Mouse (Mus musculus): Measurements from ENCODE around the gene Gpsm3. TPM values are rescaled to one million over a fixed set of nuclear protein-coding genes. Genes with fewer than 3 reads are reported as not detected.

Gpsm3 gene
- polyA plus RNA-seq, 1 experiment from 2014 or later, result 3.2 TPM

GRCm38 (mm10) chr17:34601796-34602195 lies 12.2 kb downstream of the Gpsm3 start:
- Histone ChIP-seq H3K4me3 (ENCODE audit: low read depth, low read length) (peak overlapping the region; percentile 56; the same call in 1 of the 2 replicates), H3K36me3 (ENCODE audit: control insufficient read depth, insufficient read depth, low read length) (peaks cover 6% of the 10 kb centered on the region), H3K27me3 (ENCODE audit: control insufficient read depth, insufficient read depth, low read length) (no peaks in the 10 kb centered on the region), H3K9ac (ENCODE audit: low read depth, low read length) (no peak overlapping the region), H3K4me2 (replicated peaks; ENCODE audit: low read depth, low read length) (peak overlapping the region; percentile 80; the same call in 1 of the 2 replicates), H3K27ac (ENCODE audit: low read depth, low read length) (no peak overlapping the region), H3K4me1 (replicated peaks; ENCODE audit: control insufficient read depth, insufficient read depth, low read length) (peaks cover 13% of the 10 kb centered on the region), H3K9me3 (ENCODE audit: control insufficient read depth, low read length) (no peaks in the 10 kb centered on the region)
- no peak for ATAC-seq (ENCODE audit: low FRiP score)
- no peak for DNase-seq (ENCODE audit: low spot score)
- 87% methylated on average over 12 of the region's 12 CpGs for WGBS

DNA sequence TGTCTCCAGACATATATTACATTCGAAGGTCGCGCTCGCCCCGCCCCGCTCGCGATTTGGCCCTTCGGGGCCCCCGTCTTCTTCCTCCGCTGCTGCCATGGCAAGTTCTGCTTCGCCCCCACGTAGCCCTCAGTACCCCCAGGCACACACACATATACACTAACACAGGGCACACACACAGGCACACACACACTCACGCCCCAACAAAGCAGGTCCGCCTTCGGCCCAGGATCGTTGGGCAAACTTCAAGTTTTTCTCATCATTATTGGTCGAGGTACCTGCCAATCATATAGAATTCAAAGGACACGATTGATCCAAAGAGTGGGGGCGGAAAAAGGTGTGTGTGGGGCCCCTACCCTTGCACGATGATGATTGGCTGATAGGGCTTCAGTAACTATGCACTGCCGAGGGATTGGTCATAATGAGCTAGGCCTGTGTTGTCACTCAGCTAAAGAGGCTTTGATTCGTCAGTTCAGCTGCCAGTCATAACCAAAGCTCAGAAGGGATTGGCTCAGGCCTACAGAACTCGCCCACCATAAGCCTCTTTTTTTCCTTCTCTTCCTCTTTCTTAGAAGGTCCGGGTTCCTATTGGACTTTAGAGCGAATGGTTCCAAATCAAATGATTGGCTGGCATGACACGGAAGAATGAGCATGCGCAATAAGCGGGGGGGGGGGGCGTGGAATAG lies 13.9 kb downstream of the Gpsm3 start, which contains the start of gene Rnf5:
TSS of gene Rnf5 (minus strand) at position 316 of the 686 bp plus-strand sequence.
- no peaks in the 10 kb centered on the region for H3K27me3 ChIP-seq (ENCODE audit: control insufficient read depth, insufficient read depth, low read length)
- peak; percentile 98 for DNase-seq (ENCODE audit: low spot score)
- peak; percentile 95 for ATAC-seq (ENCODE audit: low FRiP score)
- H3K9me3 ChIP-seq (ENCODE audit: control insufficient read depth, low read length), result no peaks in the 10 kb centered on the region
- H3K27ac ChIP-seq (ENCODE audit: low read depth, low read length), result peak within 1 kb of the TSS; percentile 87
- peak within 1 kb of the TSS; percentile 81 for H3K4me2 ChIP-seq (replicated peaks; ENCODE audit: low read depth, low read length)
- peak within 1 kb of the TSS; percentile 96 for H3K4me3 ChIP-seq (ENCODE audit: low read depth, low read length)
- H3K4me1 ChIP-seq (replicated peaks; ENCODE audit: control insufficient read depth, insufficient read depth, low read length), result peaks cover 16% of the 10 kb centered on the region
- peaks cover 6% of the 10 kb centered on the region for H3K36me3 ChIP-seq (ENCODE audit: control insufficient read depth, insufficient read depth, low read length)
- under 1% methylated on average over 30 of the region's 30 CpGs for WGBS
- H3K9ac ChIP-seq (ENCODE audit: low read depth, low read length), result peak within 1 kb of the TSS; percentile 53

DNA sequence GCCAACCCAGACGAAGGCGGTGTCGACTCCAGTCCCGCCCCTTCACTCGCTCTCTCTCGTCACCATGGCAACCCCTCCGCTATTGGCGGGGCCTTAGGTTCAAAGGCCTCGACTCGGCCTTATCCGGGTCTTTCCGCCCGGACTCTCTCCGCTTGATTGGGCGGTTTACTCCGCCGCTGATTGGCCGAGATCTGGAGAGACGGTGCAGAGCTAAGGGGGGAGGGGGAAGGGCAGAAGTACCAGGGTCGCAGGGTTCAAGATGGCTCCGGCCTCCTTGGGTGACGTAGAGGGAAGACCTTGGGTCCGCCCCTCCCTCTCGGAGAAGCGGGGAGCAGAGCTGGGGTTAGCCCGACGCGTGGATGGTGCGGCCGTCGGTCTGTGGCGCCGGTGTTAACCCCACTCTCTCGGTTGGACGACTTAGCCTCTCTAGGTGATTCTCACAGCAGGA lies 14.5 kb downstream of the Gpsm3 start, which contains the start of gene Agpat1:
TSS of gene Agpat1 (plus strand) at position 202 of the 448 bp plus-strand sequence.
- Histone ChIP-seq H3K9ac (ENCODE audit: low read depth, low read length) (peak within 1 kb of the TSS; percentile 91), H3K4me3 (ENCODE audit: low read depth, low read length) (peak within 1 kb of the TSS; percentile 96), H3K27me3 (ENCODE audit: control insufficient read depth, insufficient read depth, low read length) (no peaks in the 10 kb centered on the region), H3K9me3 (ENCODE audit: control insufficient read depth, low read length) (no peaks in the 10 kb centered on the region), H3K4me2 (replicated peaks; ENCODE audit: low read depth, low read length) (peak within 1 kb of the TSS; percentile 81), H3K36me3 (ENCODE audit: control insufficient read depth, insufficient read depth, low read length) (peaks cover 6% of the 10 kb centered on the region), H3K27ac (ENCODE audit: low read depth, low read length) (peak within 1 kb of the TSS; percentile 87), H3K4me1 (replicated peaks; ENCODE audit: control insufficient read depth, insufficient read depth, low read length) (peaks cover 16% of the 10 kb centered on the region)
- ATAC-seq (ENCODE audit: low FRiP score), result peak; percentile 89
- 0% methylated on average over 35 of the region's 35 CpGs for WGBS
- peak; percentile 100 for DNase-seq (ENCODE audit: low spot score)

DNA sequence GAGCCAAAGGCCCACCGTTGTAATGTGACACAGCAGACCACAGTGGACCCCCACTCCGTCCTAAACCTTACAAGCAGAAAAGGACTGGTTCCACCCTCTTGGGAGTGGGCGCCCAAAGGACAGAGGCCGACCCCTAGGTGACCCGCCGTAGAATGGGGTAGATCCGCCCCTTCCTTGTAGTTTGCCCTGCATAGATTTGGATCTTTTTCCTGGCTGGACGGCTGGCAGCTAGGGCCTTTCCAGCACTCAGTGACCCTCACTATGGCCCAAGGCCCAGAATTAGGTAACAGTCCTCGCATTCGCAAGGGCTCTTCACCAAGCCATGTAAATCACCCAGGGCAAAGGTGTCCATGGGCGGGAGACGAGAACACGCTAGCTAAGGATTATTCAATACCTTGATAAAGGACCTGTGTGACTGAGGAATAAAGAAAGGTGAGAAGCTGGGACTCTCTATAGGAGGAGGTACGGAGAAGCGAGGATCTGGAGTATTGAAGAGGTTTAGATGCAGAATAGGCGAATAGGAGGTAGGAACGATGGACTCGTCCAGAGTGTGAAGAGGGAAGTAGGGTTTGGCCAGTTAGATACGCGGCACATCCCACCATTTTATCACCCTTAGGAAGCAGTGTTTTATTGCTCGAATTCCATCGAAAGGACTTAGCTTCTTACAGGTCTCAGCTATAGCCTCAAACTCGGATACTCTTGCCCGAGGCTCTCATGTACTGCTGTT lies 15.1 kb downstream of the Gpsm3 start:
- H3K27ac ChIP-seq (ENCODE audit: low read depth, low read length), result peak overlapping the region; percentile 87
- 19% methylated on average over 24 of the region's 24 CpGs for WGBS
- ATAC-seq (ENCODE audit: low FRiP score) (no peak), DNase-seq (ENCODE audit: low spot score) (peak; percentile 39)
- H3K36me3 ChIP-seq (ENCODE audit: control insufficient read depth, insufficient read depth, low read length), result peaks cover 6% of the 10 kb centered on the region
- H3K4me3 ChIP-seq (ENCODE audit: low read depth, low read length), result peak overlapping the region; percentile 96
- H3K9me3 ChIP-seq (ENCODE audit: control insufficient read depth, low read length), result no peaks in the 10 kb centered on the region
- peaks cover 16% of the 10 kb centered on the region for H3K4me1 ChIP-seq (replicated peaks; ENCODE audit: control insufficient read depth, insufficient read depth, low read length)
- peak overlapping the region; percentile 81 for H3K4me2 ChIP-seq (replicated peaks; ENCODE audit: low read depth, low read length)
- peak overlapping the region; percentile 91 for H3K9ac ChIP-seq (ENCODE audit: low read depth, low read length)
- H3K27me3 ChIP-seq (ENCODE audit: control insufficient read depth, insufficient read depth, low read length), result no peaks in the 10 kb centered on the region

DNA sequence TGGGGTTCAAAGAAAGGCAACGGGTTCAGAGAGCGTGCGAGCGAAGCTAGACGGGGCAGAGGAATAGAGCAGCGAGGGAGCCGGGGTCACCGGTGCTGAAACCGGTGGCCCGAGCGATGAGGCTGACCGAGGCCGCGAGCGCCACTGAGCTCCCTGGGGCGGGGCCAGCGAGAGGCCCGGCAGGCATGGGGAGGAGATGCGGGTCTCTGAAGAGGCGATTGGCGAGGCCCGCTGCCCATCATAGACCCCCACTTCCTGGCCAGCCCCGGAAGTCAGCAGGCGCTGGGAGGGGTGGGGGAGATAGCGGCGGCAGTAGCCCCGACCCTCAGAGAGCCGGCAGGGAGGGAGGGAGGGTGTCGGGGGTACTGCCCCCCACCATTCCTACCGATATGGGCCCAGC lies 16.0 kb downstream of the Gpsm3 start:
- peak overlapping the region; percentile 96 for H3K4me3 ChIP-seq (ENCODE audit: low read depth, low read length)
- H3K9ac ChIP-seq (ENCODE audit: low read depth, low read length), result peak overlapping the region; percentile 91
- WGBS, result 0% methylated on average over 21 of the region's 30 CpGs
- H3K9me3 ChIP-seq (ENCODE audit: control insufficient read depth, low read length), result no peaks in the 10 kb centered on the region
- H3K27me3 ChIP-seq (ENCODE audit: control insufficient read depth, insufficient read depth, low read length), result no peaks in the 10 kb centered on the region
- H3K4me2 ChIP-seq (replicated peaks; ENCODE audit: low read depth, low read length), result peak overlapping the region; percentile 95
- peak; percentile 96 for DNase-seq (ENCODE audit: low spot score)
- H3K36me3 ChIP-seq (ENCODE audit: control insufficient read depth, insufficient read depth, low read length), result no peaks in the 10 kb centered on the region
- peak overlapping the region; percentile 87 for H3K27ac ChIP-seq (ENCODE audit: low read depth, low read length)
- ATAC-seq (ENCODE audit: low FRiP score), result peak; percentile 37
- H3K4me1 ChIP-seq (replicated peaks; ENCODE audit: control insufficient read depth, insufficient read depth, low read length), result peaks cover 16% of the 10 kb centered on the region

GRCm38 (mm10) chr17:34606186-34607039 lies 16.8 kb downstream of the Gpsm3 start:
- Histone ChIP-seq H3K27ac (ENCODE audit: low read depth, low read length) (peak overlapping the region; percentile 85), H3K9me3 (ENCODE audit: control insufficient read depth, low read length) (no peaks in the 10 kb centered on the region), H3K4me1 (replicated peaks; ENCODE audit: control insufficient read depth, insufficient read depth, low read length) (peaks cover 16% of the 10 kb centered on the region), H3K4me3 (ENCODE audit: low read depth, low read length) (peak overlapping the region; percentile 96), H3K9ac (ENCODE audit: low read depth, low read length) (peak overlapping the region; percentile 91), H3K27me3 (ENCODE audit: control insufficient read depth, insufficient read depth, low read length) (no peaks in the 10 kb centered on the region), H3K36me3 (ENCODE audit: control insufficient read depth, insufficient read depth, low read length) (no peaks in the 10 kb centered on the region), H3K4me2 (replicated peaks; ENCODE audit: low read depth, low read length) (peak overlapping the region; percentile 95)
- ATAC-seq (ENCODE audit: low FRiP score) (no peak), DNase-seq (ENCODE audit: low spot score) (no peak)
- 18% methylated on average over 32 of the region's 32 CpGs for WGBS

GRCm38 (mm10) chr17:34607997-34608396 lies 18.4 kb downstream of the Gpsm3 start:
- WGBS, result 90% methylated on average over 7 of the region's 7 CpGs
- Histone ChIP-seq H3K4me3 (ENCODE audit: low read depth, low read length) (no peak overlapping the region), H3K9ac (ENCODE audit: low read depth, low read length) (no peak overlapping the region)

GRCm38 (mm10) chr17:34611050-34611449 lies 21.4 kb downstream of the Gpsm3 start:
- no peak for DNase-seq (ENCODE audit: low spot score)
- Histone ChIP-seq H3K27ac (ENCODE audit: low read depth, low read length) (no peak overlapping the region), H3K4me3 (ENCODE audit: low read depth, low read length) (no peak overlapping the region), H3K27me3 (ENCODE audit: control insufficient read depth, insufficient read depth, low read length) (no peaks in the 10 kb centered on the region), H3K4me1 (replicated peaks; ENCODE audit: control insufficient read depth, insufficient read depth, low read length) (peaks cover 7% of the 10 kb centered on the region), H3K9me3 (ENCODE audit: control insufficient read depth, low read length) (no peaks in the 10 kb centered on the region), H3K9ac (ENCODE audit: low read depth, low read length) (no peak overlapping the region), H3K36me3 (ENCODE audit: control insufficient read depth, insufficient read depth, low read length) (0 out of 2 replicates have a peak, but pooled peaks cover 4% of the 10 kb centered on the region), H3K4me2 (replicated peaks; ENCODE audit: low read depth, low read length) (no peak overlapping the region)
- no peak for ATAC-seq (ENCODE audit: low FRiP score)
- 94% methylated on average over 8 of the region's 8 CpGs for WGBS

More at GRCm38 (mm10) chr17:34607997-34608396, 18.4 kb downstream of the Gpsm3 start:
- DNase-seq (ENCODE audit: low spot score) (no peak), ATAC-seq (ENCODE audit: low FRiP score) (no peak)
- Histone ChIP-seq H3K36me3 (ENCODE audit: control insufficient read depth, insufficient read depth, low read length) (0 out of 2 replicates have a peak, but pooled peaks cover 4% of the 10 kb centered on the region), H3K27ac (ENCODE audit: low read depth, low read length) (no peak overlapping the region), H3K9me3 (ENCODE audit: control insufficient read depth, low read length) (no peaks in the 10 kb centered on the region), H3K4me2 (replicated peaks; ENCODE audit: low read depth, low read length) (no peak overlapping the region), H3K27me3 (ENCODE audit: control insufficient read depth, insufficient read depth, low read length) (no peaks in the 10 kb centered on the region), H3K4me1 (replicated peaks; ENCODE audit: control insufficient read depth, insufficient read depth, low read length) (peaks cover 12% of the 10 kb centered on the region)
